Mouse (Mus musculus) bone marrow macrophage, adult 2 months (primary cell): ENCODE results near the gene Entpd5. TPM values are rescaled to one million over a fixed set of nuclear protein-coding genes. Genes with fewer than 3 reads are reported as not detected.
"Not testable (repeated sequence)": the region's sequence is repeated elsewhere in the genome, so short reads cannot be mapped to it uniquely, and the experiment has no call there.

Experiments
- H3K27ac ChIP-seq: 2 replicates; pipeline ENCODE4 v1.5.1; 2012; ENCODE audit warnings: low read depth, low read length; ENCODE audit not compliant: insufficient read depth
- H3K4me1 ChIP-seq: 2 replicates; pipeline ENCODE4 v1.6.1; 2012; ENCODE audit warnings: low read length; ENCODE audit not compliant: control insufficient read depth, insufficient read depth
- H3K4me3 ChIP-seq: 2 replicates; pipeline ENCODE4 v1.5.1; 2012; ENCODE audit warnings: mild to moderate bottlenecking, low read length, moderate library complexity; ENCODE audit not compliant: insufficient read depth
- CTCF ChIP-seq: IDR thresholded peaks from 2 replicates; pipeline ENCODE4 v1.5.1; 2012; ENCODE audit warnings: low read depth, mild to moderate bottlenecking, low read length, moderate library complexity
- POLR2A ChIP-seq: IDR thresholded peaks from 2 replicates; pipeline ENCODE4 v1.6.1; 2012; ENCODE audit warnings: mild to moderate bottlenecking, low read depth, low read length, borderline replicate concordance
- polyA plus RNA-seq: library from polyadenylated mRNA; stranded (reverse); fragments of >200 nt; gene quantifications from 2 replicates; pipeline ENCODE4 v1.2.4, GENCODE M21; 2012; ENCODE audit not compliant: missing spikeins, insufficient read depth, insufficient read length

Entpd5 gene
- polyA plus RNA-seq, 1 experiment, result 14.2 TPM

DNA sequence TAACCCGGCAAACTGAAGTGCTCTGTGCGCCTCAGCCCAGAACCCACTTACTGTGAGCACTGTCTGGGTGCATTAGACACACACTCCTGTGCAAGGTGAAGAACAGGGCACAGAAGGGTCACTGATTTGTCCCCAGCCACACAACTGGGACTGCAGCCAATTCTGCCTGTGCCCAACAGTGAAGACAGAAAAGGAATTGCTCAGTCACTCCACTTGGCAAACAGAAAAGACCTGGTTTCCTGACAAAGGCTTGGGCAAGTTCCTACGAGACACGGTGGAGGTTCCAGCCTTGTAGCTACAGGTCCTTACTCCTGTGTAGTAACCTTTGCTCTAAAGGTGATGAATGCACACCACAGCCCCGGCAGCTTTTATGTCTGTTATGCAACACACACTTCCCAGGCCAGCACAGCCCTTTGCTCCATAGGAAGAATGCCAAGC lies 24.2 kb downstream of the Entpd5 start:
- TF ChIP-seq CTCF, result no peak
- TF ChIP-seq POLR2A, result no peak
- Histone ChIP-seq H3K4me3 (no peak overlapping the region), H3K4me1 (peaks cover 15% of the 10 kb centered on the region), H3K27ac (no peak overlapping the region)

DNA sequence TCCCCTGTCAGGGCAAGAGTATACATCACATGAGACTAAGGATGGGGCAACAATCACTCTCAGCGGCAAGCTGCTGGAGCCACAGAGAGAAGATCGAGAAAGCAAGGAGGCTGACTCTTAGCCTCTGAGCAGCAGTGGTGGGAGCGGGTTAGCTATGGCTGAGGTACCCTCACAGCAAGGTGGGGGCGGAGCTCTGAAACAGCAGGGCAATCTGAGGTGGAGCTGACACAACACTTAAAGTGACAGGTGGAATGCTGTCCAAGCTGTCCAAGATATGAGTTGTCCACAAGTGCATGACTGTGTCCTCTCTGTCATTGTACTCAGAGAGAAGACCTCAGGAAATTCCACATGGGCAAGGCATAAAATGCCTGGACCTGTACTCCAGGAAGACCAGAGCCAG lies 26.5 kb downstream of the Entpd5 start:
- Histone ChIP-seq H3K27ac (no peak overlapping the region), H3K4me1 (peaks cover 5% of the 10 kb centered on the region; the same call in 1 of the 2 replicates), H3K4me3 (no peak overlapping the region)
- TF ChIP-seq POLR2A (no peak), CTCF (no peak)

DNA sequence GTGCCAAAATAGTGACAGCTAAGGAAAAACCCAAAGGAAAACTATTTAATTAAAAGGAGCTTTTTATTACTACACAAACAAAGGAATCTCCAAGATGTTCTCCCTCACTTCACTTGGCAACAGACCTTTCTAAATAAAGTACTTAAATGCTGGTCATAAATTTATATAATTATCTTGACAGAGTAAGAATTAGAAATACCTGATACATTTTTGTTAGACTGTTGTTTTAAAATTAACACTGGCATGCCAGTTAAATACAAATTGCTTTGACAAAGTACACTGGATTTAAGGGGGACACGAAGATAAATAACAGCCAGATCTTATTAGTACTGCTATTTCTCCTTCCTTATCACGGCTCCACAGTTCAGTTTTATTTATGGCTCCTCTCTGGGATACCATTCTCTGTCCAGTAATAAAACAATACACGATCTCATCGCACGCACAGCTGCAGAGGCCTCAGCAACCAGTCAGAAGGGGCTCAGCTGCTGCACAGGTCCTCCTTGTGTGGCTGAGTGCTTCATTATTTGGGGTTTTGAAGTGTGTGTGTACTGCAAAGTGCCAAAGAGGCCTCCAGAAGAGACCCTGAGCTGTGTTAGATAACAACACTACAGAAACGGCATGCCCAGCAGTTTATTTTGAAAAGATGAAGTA lies 34.9 kb downstream of the Entpd5 start:
- no peaks in the 10 kb centered on the region for H3K4me1 ChIP-seq
- H3K27ac ChIP-seq, result no peak overlapping the region
- TF ChIP-seq POLR2A (no peak), CTCF (no peak)
- no peak overlapping the region for H3K4me3 ChIP-seq

DNA sequence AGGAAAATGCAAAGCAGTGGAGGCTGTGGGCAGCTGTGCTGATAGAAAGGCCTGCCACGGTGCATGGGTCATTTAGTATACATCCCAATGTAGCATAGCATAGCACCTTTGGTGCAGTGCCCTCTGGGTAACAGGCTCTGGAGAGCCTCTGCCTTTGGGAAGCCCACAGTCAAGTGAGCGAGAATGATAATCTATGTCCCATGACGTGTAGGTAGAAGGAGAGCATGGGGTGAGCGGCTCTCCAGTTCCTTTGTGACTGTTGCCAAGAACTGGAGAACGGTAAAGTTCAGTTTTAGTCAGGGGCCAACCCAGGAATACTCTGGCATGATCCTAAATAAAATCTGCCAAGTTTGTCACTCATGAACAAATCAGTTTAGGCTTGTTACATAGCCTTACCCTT lies 37.2 kb downstream of the Entpd5 start:
- Histone ChIP-seq H3K4me1 (no peaks in the 10 kb centered on the region), H3K27ac (no peak overlapping the region), H3K4me3 (no peak overlapping the region)
- TF ChIP-seq POLR2A, result no peak
- TF ChIP-seq CTCF, result no peak

DNA sequence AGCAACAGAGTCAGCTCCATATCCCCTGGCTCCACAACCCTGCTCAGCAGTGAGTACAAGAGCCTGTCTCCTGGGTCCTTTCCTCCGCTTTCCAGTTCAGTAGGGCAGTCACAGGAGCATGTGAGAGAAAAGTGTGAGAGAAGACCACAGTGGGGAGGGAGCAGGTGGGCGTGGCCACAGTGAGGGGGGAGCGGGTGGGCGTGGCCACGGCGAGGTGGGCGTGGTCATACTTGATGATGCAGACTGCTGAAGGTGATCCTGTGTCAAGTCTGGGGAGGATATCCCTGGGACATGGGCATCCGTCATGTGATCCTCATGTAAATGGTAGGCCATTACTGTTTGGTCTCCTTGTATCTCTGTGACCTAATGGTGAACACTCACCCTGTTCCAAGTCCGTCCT lies 41.9 kb downstream of the Entpd5 start:
- TF ChIP-seq CTCF (no peak), POLR2A (no peak)
- Histone ChIP-seq H3K4me3 (no peak overlapping the region), H3K4me1 (peaks cover 7% of the 10 kb centered on the region), H3K27ac (no peak overlapping the region)

DNA sequence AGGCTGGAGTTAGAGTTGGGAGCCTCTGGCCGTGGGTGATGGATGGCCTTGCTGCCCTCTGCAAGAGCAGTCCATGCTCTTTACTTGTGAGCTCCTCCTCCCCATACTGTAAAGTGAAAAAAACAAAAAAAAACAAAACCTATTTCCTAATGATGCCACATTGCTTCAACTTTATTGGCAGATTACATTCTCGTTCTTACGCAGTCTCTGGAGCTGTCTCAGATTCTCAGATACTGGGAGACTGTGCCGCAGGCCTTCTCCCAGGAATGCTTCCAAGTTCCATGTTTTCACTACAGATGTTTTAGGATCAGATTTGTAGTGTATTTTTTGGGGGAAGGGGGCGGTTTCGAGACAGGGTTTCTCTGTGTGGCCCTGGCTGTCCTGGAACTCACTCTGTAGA lies 43.7 kb downstream of the Entpd5 start:
- H3K27ac ChIP-seq, result no peak overlapping the region
- TF ChIP-seq CTCF, result no peak
- no peak for TF ChIP-seq POLR2A
- peaks cover 7% of the 10 kb centered on the region for H3K4me1 ChIP-seq
- H3K4me3 ChIP-seq, result no peak overlapping the region

DNA sequence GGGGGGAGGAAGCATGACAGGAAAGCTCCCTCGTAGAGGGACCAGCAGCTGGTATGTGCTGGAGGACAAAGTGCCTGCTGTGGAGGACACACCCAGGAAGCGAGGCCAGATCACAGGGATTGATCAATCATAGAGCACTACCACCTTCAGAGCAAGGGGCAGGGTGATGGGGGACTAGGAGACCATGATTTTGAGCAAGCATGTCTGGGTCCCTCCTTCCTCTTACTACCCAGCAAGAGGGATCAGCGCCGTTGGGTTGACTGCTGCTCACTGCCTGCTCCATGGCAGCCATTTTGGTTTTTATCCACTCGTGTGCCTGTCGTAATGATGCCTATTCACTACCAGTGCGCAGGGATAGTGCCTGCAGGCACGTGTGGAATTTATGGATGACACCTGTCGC lies 44.5 kb downstream of the Entpd5 start:
- Histone ChIP-seq H3K4me3 (no peak overlapping the region), H3K4me1 (peaks cover 7% of the 10 kb centered on the region), H3K27ac (no peak overlapping the region)
- no peak for TF ChIP-seq POLR2A
- no peak for TF ChIP-seq CTCF

DNA sequence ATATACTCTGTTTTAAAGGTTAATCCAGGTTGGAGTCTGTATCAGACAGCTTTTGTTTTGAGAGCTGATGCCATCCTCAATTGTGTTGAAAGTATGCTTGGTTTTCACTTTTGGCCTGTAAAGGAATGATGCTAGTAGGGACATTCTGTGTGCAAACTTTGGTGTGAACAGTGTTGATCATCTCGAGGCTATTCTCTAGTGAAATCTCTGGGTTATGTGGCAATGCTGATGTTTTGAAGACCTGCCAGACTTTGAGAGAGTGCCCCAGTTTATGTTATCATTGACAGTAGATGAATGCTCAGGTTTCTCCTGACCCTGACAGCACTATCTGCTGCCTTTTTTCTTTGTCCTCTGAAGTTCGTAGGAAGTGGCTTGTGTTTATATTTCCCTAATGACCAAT lies 46.0 kb downstream of the Entpd5 start:
- Histone ChIP-seq H3K4me3 (0 out of 2 replicates have a peak overlapping the region, but pooled peaks have one; percentile 9), H3K4me1 (peaks cover 7% of the 10 kb centered on the region), H3K27ac (no peak overlapping the region)
- TF ChIP-seq CTCF, result no peak
- no peak for TF ChIP-seq POLR2A

DNA sequence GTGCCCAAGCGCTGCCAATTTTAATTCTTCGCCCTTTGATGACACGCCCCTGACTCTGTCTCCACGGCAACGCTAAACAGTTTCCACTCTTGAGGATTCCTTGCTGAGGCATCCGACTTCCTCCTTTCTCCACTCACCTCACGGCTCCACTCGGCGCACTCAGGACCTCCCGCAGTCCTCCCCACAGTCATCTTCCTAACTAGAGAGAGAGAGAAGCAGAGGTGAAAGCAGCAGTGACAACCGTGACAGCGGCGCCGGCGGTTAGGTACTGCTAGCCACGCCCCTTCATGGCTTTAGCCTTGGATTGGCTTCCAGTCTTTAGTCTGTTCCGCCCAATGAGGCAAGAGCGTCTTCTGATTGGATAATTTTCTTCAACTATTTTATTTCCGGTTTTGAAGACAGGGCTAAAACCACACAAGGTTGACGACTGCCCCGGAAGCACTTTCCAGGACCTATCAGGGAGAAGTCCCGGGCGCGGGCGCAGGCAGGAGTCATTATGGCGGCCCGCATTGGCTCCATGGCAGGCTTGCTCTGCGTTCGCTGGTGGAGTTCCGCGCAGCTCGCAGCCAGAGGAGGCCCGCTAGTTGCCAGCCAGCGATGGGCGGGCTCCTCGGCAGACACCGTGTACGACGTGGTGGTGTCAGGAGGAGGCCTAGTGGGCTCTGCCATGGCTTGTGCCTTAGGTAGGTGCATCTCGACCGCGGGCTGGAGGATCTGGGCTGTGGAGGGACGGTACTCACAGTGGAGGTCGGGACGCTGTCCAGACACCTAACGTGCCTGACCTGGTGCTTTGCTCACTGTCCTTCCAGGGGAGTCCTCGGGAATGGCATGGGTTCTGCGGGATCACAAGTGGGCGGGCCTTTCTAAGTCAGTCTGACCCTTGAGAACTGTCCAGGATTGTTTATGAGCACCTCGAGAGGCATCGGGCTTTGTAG lies 47.0 kb downstream of the Entpd5 start, which contains the start of the genes Coq6 and Fam161b:
TSS of gene Coq6 (plus strand) at position 103 of the 935 bp plus-strand sequence.
TSS of gene Fam161b (minus strand) at position 279 of the 935 bp plus-strand sequence.
- TF ChIP-seq POLR2A (0 out of 2 replicates have a peak, but pooled peaks have one; percentile 41), CTCF (no peak)
- H3K4me3 ChIP-seq, result peak within 1 kb of the TSS; percentile 93
- no peak within 1 kb of the TSS for H3K27ac ChIP-seq
- H3K4me1 ChIP-seq, result peaks cover 7% of the 10 kb centered on the region

DNA sequence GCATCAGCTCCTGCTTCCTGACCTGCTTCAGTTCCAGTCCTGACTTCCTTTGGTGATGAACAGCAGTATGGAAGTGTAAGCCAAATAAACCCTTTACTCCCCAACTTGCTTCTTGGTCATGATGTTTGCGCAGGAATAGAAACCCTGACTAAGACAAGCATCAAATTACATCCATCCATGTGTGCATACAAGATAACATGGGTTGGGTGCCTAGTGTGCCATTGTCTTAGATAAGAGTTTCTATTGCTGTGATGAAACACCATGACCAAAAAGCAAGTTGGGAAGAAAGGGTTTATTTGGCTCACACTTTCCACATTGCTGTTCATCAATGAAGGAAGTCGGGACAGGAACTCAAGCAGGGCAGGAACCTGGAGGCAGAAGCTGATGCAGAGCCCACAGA lies 50.1 kb downstream of the Entpd5 start:
- H3K4me1 ChIP-seq, H3K27ac ChIP-seq, H3K4me3 ChIP-seq: not testable (repeated sequence)
